Mouse (Mus musculus) liver, adult (tissue): ENCODE results near the gene Dpt.

Source experiments
- GATA4 ChIP-seq: IDR thresholded peaks from 2 replicates; pipeline ENCODE4 v1.6.1; 2014; ENCODE audit warnings: mild to moderate bottlenecking, low read length; ENCODE audit not compliant: insufficient replicate concordance

Gene Dpt

GRCm38 (mm10) chr1:164809371-164809770 lies 12.9 kb downstream of the Dpt start:
- no peak for TF ChIP-seq GATA4

DNA sequence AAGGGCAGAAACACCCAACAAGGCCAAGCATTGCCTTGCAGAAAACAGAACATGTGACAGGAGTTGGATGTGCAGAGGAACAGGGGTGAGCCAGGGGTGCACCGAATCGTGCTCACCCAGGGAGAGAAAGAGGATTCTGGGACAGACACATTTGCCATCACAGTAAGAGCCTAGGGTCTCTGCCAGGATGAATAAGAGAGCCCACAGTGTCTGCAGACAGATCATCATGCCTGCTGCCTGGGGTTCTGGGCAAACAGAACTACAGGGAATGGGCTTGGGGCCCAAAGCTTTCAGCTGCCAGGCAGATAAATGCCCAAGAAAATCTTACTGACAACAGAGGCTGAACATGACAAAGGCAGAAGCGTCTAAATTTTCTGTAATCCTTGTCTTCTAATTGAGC lies 14.9 kb downstream of the Dpt start:
- TF ChIP-seq GATA4: no peak

DNA sequence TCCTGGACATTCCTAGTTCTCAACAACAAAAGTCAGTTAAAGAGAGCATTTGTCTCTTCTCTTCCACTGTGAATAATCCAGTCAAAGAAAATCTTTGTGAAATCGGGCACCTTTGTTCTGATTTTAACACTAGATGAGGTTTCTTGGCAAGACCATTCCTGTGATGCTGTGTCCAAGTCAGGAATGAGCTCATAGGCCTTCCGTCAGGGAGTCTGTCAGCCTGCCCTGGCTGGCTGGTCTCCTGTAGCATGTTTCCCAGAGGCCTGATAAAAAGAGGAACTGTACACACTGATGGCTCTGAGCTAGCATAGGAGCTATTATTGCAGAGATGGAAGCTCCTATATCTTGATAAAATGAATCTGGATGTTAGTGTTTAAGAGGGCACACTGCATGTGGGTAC lies 17.8 kb downstream of the Dpt start:
- TF ChIP-seq GATA4: no peak

GRCm38 (mm10) chr1:164815330-164815729 lies 18.9 kb downstream of the Dpt start:
- TF ChIP-seq GATA4: no peak

GRCm38 (mm10) chr1:164817331-164817730 lies 20.9 kb downstream of the Dpt start:
- no peak for TF ChIP-seq GATA4

DNA sequence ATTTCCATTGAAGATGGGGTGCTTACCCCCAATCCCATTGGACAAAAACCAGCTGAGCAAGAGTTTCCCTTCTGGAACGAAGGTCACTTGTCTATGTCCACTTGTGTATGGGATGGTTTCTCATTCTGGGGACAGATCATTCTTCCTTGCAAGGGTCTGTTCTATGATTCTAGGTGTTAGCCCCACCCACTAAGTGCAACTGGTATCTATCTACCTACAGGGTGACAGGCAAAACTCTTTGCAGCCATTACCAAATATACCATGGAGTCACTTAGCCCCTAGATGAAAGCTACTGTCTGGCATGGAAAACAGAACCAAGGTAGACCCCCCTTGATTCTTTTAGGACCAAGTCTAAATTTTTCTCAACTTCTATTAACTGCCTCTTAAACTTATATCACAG lies 24.9 kb downstream of the Dpt start:
- TF ChIP-seq GATA4: no peak

DNA sequence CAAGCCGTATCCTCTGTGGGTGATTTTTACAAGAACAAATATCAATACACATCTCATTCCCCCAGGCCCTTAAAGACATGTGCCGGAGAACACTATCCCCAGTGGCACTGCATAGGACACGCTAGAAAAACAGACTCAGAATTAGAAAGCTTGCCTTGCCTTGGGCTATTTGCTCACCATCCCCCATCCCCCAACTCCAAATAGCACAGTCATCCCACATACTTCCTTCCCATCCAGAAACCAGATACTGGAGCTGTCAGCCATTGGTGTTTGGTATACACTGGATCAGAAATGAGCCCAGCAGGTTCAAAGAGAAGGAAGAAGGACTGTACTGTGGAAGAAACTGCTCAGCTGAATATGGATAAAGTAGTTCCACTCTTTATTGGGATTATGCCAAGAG lies 25.4 kb downstream of the Dpt start:
- no peak for TF ChIP-seq GATA4

- no peak for TF ChIP-seq GATA4
Measured at GRCm38 (mm10) chr1:164822268-164822667, 25.8 kb downstream of the Dpt start.

GRCm38 (mm10) chr1:164824896-164825295 lies 28.5 kb downstream of the Dpt start:
- TF ChIP-seq GATA4: no peak

DNA sequence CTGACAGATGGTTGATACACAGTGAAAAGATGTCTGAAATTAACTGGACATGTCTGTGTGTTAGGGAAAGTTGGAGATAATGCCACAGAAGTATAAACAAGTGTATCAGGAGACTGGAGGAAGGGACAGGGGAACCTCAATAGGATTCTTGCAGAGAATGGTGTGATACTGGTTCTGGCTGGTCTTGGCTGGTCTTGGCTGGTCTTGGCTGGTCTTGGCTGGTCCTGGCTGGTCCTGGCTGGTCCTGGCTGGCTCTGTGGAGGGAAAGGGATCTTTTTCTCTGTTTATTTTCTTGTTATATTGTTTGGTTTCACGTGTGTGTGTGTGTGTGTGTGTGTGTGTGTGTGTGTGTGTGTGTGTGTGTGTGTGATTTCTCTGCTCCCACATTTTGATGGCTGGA lies 33.4 kb downstream of the Dpt start:
- TF ChIP-seq GATA4: no peak

- no peak for TF ChIP-seq GATA4
Measured at GRCm38 (mm10) chr1:164832459-164832858, 36.0 kb downstream of the Dpt start.

DNA sequence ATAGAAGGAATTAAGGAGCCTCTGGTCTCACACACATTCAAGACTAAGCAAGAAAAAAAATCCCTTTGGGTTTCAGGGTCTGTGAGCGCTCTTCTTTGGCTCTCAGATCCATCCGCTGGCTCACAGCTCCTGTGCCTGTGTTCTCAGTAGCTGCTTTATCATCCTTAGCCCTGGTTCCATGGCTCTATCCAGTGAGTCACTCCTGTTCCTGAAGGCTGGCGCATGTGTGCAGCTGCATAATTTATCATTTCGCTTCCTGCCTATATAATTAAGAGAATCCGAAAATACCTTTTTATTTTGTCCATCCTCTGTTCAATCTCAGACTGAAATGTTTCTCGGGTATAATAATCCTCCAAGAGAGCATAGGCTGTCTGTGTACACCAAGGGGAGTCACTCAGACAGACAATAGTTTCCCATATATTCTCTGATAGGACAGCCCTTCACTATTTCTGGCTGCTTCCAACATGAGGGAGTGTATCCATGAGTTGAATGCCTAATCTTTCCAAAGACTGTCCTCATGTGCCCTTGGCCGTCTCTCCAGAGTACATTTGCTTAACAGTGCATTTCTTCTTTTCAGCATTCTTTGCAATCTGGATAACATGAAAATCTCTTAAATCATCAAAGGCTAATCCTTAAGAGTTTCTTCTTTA lies 52.3 kb downstream of the Dpt start:
- no peak for TF ChIP-seq GATA4

GRCm38 (mm10) chr1:164859952-164860351 lies 63.5 kb downstream of the Dpt start:
- TF ChIP-seq GATA4: no peak

DNA sequence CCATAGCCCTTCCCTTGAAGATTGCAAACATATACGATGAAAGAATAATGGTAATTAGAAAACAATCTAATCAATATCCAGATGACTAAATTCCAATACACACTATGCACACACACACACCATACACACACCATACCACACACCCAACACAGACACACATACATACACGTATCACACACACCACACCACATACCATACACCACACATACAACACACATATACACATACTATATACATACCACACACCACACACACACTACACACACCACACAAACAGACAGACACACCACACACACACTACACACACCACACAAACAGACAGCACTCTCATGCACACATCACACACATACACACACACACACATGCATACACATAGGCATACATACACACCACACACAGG lies 64.3 kb downstream of the Dpt start:
- no peak for TF ChIP-seq GATA4

- TF ChIP-seq GATA4: no peak
Measured at GRCm38 (mm10) chr1:164861501-164861900, 65.1 kb downstream of the Dpt start.

DNA sequence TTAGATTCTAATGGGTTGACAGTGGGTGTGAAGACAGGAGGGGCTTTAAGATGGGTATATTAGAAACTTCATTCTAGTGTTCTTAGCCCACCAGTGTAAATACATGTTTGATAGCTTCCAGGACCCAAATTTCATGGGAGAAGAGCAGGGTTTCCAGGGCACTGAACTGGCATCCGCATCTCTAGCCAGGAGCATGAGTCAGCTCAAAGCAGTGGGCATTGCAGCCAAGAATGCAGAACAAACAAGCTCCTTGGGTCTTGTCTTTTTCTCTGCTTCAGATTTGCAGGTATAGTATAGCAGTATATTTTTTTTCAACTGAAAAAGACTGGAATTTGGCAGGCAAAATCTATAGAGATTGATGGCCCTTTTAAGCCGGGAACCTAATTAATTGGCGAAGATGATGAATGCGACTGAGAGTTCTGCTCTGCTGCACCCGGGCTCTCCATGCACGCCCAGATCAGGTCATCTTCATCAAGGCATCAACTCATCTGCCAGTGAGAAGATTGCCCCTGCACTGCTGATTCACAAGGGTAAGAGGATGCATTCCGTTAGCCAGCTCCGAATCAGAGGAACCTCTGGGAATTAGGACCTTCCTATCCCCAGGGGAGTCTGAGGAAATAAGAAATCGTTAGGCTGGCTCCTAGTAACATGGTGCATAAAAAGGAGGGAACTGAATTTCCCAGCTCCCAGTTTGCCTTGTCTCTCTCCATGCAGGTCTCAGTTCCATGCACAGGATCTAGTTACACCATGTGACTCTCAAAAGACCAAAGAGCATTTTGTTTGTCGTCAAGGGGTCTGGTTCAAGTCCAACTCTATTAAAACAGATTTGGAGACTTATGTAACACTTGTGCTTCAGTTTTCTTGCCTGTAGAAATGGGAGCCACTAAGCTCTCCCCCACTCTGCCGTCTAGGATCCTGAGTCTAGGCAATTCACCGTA lies 66.8 kb downstream of the Dpt start:
- no peak for TF ChIP-seq GATA4
